Mouse (Mus musculus) embryo, embryonic 11 days (tissue): ENCODE results near the gene Abhd11.

Experiments
- DNase-seq: peaks from one replicate; pipeline ENCODE4 v3.0.0-alpha.2; 2015

Abhd11 gene

GRCm38 (mm10) chr5:134986298-134987268, 22.4 kb upstream of the Abhd11 start:
- DNase-seq: no peak

- DNase-seq: no peak
Observed at GRCm38 (mm10) chr5:134989166-134989565, 19.8 kb upstream of the Abhd11 start.

GRCm38 (mm10) chr5:134989741-134990140, 19.2 kb upstream of the Abhd11 start:
- no peak for DNase-seq

GRCm38 (mm10) chr5:134992566-134992965, 16.4 kb upstream of the Abhd11 start:
- DNase-seq: no peak

- no peak for DNase-seq
Observed at GRCm38 (mm10) chr5:134998359-134998758, 10.6 kb upstream of the Abhd11 start.

GRCm38 (mm10) chr5:134999797-135000196, 9.2 kb upstream of the Abhd11 start:
- no peak for DNase-seq

- DNase-seq: no peak
Observed at GRCm38 (mm10) chr5:135000751-135001150, 8.2 kb upstream of the Abhd11 start.

GRCm38 (mm10) chr5:135001309-135001708, 7.6 kb upstream of the Abhd11 start:
- DNase-seq: peak; percentile 85

GRCm38 (mm10) chr5:135002151-135002550, 6.8 kb upstream of the Abhd11 start:
- DNase-seq: no peak

- DNase-seq: no peak
Observed at GRCm38 (mm10) chr5:135007802-135008571, 965 bp upstream of the Abhd11 start.

- DNase-seq: peak; percentile 88
Observed at GRCm38 (mm10) chr5:135009590-135010319, 803 bp downstream of the Abhd11 start.

GRCm38 (mm10) chr5:135010320-135010709, 1.4 kb downstream of the Abhd11 start:
- DNase-seq: no peak

- no peak for DNase-seq
Observed at GRCm38 (mm10) chr5:135010841-135011743, 2.1 kb downstream of the Abhd11 start.

- peak; percentile 46 for DNase-seq
Observed at GRCm38 (mm10) chr5:135011809-135012613, 3.1 kb downstream of the Abhd11 start.

GRCm38 (mm10) chr5:135012671-135013441, 3.9 kb downstream of the Abhd11 start:
- peak; percentile 86 for DNase-seq

GRCm38 (mm10) chr5:135015497-135015896, 6.5 kb downstream of the Abhd11 start:
- peak; percentile 83 for DNase-seq

GRCm38 (mm10) chr5:135016224-135016759, 7.3 kb downstream of the Abhd11 start:
- DNase-seq: no peak

- DNase-seq: no peak
Observed at GRCm38 (mm10) chr5:135021814-135022213, 12.9 kb downstream of the Abhd11 start.

- DNase-seq: peak; percentile 97
Observed at GRCm38 (mm10) chr5:135023344-135024173, 14.6 kb downstream of the Abhd11 start, which contains the start of gene Stx1a. Gene Stx1a, plus strand, starts transcription at chr5:135023482.
